Mouse (Mus musculus) layer of hippocampus, postnatal 25 days (tissue): ENCODE results near the gene Epdr1. TPM values are rescaled to one million over a fixed set of nuclear protein-coding genes. Genes with fewer than 3 reads are reported as not detected.

Experiments used
- DNase-seq, 2 experiments: peaks; one replicate each; pipeline ENCODE4 v3.0.0; 2022; ENCODE audit warnings: mixed read lengths in 2 of 2, low spot score in 1 of 2; ENCODE audit errors: extremely low spot score in 1 of 2
- total RNA-seq, 2 experiments: library from RNA; stranded (reverse); gene quantifications; 2 replicates each; pipeline ENCODE4 v1.2.3; 2021

Gene Epdr1
- total RNA-seq, result 10 to 100 TPM; 87.6 to 95.9 TPM

GRCm38 (mm10) chr13:19619216-19619927, at the start of gene Epdr1:
Gene Epdr1, minus strand, starts transcription at chr13:19619927.
- DNase-seq, result peak; percentile 60 to 64

- DNase-seq, result no peak
Measured at GRCm38 (mm10) chr13:19668355-19669140, 48.8 kb upstream of the Epdr1 start.

- no peak for DNase-seq
Measured at GRCm38 (mm10) chr13:19652405-19652804, 32.7 kb upstream of the Epdr1 start.

GRCm38 (mm10) chr13:19649824-19650223, 30.1 kb upstream of the Epdr1 start:
- no peak for DNase-seq

GRCm38 (mm10) chr13:19644225-19644624, 24.5 kb upstream of the Epdr1 start:
- DNase-seq, result no peak

- no peak for DNase-seq
Measured at GRCm38 (mm10) chr13:19643519-19643918, 23.8 kb upstream of the Epdr1 start.

- DNase-seq, result no peak
Measured at GRCm38 (mm10) chr13:19640203-19640851, 20.6 kb upstream of the Epdr1 start.

- no peak for DNase-seq
Measured at GRCm38 (mm10) chr13:19636131-19636530, 16.4 kb upstream of the Epdr1 start.

GRCm38 (mm10) chr13:19630768-19631709, 11.3 kb upstream of the Epdr1 start:
- no peak for DNase-seq

GRCm38 (mm10) chr13:19626473-19626872, 6.7 kb upstream of the Epdr1 start:
- no peak for DNase-seq

GRCm38 (mm10) chr13:19624632-19625320, 5.0 kb upstream of the Epdr1 start:
- no peak for DNase-seq

- DNase-seq, result peak; percentile 13 to 40
Measured at GRCm38 (mm10) chr13:19623228-19623905, 3.6 kb upstream of the Epdr1 start.

- DNase-seq, result peak in 1 of 2 experiments; percentile 16
Measured at GRCm38 (mm10) chr13:19622573-19623227, 3.0 kb upstream of the Epdr1 start, which contains the start of gene Sfrp4. Gene Sfrp4, plus strand, starts transcription at chr13:19623104.

- no peak for DNase-seq
Measured at GRCm38 (mm10) chr13:19618841-19619215, 899 bp downstream of the Epdr1 start.

GRCm38 (mm10) chr13:19618081-19618480, 1.6 kb downstream of the Epdr1 start:
- no peak for DNase-seq

GRCm38 (mm10) chr13:19614311-19614710, 5.4 kb downstream of the Epdr1 start:
- DNase-seq, result no peak

- DNase-seq, result no peak
Measured at GRCm38 (mm10) chr13:19613426-19613825, 6.3 kb downstream of the Epdr1 start.

GRCm38 (mm10) chr13:19612963-19613362, 6.8 kb downstream of the Epdr1 start:
- DNase-seq, result no peak
